19 mouse cellular contexts compared by ENCODE assay signal in the genomic region with DNA sequence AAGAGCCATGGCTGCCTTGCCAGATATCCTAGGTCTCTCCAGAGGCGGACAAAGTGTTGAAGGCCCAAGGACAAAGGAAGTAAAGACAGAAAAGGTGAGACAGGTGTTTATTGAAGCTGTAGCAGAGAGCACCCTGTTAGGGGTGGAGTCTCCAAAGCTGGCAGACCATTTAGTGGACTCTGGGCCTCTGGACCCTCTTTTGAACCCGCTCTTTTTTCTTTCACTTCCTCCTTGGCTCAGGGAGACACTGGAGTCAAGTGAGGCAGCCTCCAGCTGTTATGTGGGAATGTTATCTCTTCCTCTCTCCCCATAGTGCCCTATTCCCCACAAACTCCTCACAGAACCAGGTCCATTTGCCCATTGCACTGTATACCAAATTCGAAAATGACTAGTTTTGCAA. TPM values are rescaled to one million over a fixed set of nuclear protein-coding genes. Genes with fewer than 3 reads are reported as not detected.
DNase-seq lines count a peak whose midpoint lies in the region; ATAC-seq and TF ChIP-seq lines count a peak whose summit lies in the region.
"Had no signal": no experiment of that assay in that cellular context is flagged by ENCODE, and none has a peak within 500 bp of the region (broad histone marks: within the 10 kb centered on the region; RNA-seq: fewer than 3 reads in every experiment).

No protein-coding gene starts in this region.

- no peak overlapping the region for H3K4me2 ChIP-seq in lung, embryonic 14.5 days
- H3K4me2 ChIP-seq in heart, embryonic 16.5 days (ENCODE audit: low read depth, low read length): no peak overlapping the region
- H3K4me2 ChIP-seq in intestine, embryonic 16.5 days (ENCODE audit: low read depth, low read length): no peak overlapping the region
- H3K4me2 ChIP-seq: embryonic facial prominence, embryonic 15.5 days; limb, embryonic 12.5 days; midbrain, embryonic 12.5 days had no signal

- 56% methylated on average over 3 of the region's 3 CpGs for WGBS in kidney, adult 2 months
- WGBS in lung, embryonic 14.5 days: 69% methylated on average over 3 of the region's 3 CpGs
- 67% methylated on average over 3 of the region's 3 CpGs for WGBS in heart, embryonic 16.5 days
- 72% methylated on average over 3 of the region's 3 CpGs for WGBS in intestine, embryonic 16.5 days

- no peaks in the 10 kb centered on the region for H3K27me3 ChIP-seq in kidney, adult 2 months (replicated peaks; ENCODE audit: control insufficient read depth, insufficient read depth, low read length)
- no peaks in the 10 kb centered on the region for H3K27me3 ChIP-seq in lung, embryonic 14.5 days (ENCODE audit: insufficient read depth, low read length)
- H3K27me3 ChIP-seq in heart, embryonic 16.5 days (ENCODE audit: control insufficient read depth, insufficient read depth, low read length): no peaks in the 10 kb centered on the region
- no peaks in the 10 kb centered on the region for H3K27me3 ChIP-seq in intestine, embryonic 16.5 days (replicated peaks; ENCODE audit: control insufficient read depth, insufficient read depth, low read length)
- H3K27me3 ChIP-seq: embryonic facial prominence, embryonic 15.5 days; limb, embryonic 12.5 days; midbrain, embryonic 12.5 days had no signal

- TF ChIP-seq POLR2A in kidney, adult 2 months (IDR thresholded peaks at IDR 0.05; ENCODE audit: low read depth, low read length): no peak

- no peak for TF ChIP-seq CTCF in kidney, adult 2 months (conservative IDR thresholded peaks at IDR 0.05; ENCODE audit: insufficient read depth, insufficient read length, low read depth, low read length)
- no peak for TF ChIP-seq CTCF in lung, embryonic 14.5 days (IDR thresholded peaks at IDR 0.05; ENCODE audit: low read depth)

- H3K27ac ChIP-seq in kidney, adult 2 months (ENCODE audit: insufficient read depth, low read depth, low read length): peak overlapping the region; percentile 83
- H3K27ac ChIP-seq in lung, embryonic 14.5 days (ENCODE audit: low read depth): peak overlapping the region; percentile 21; the same call in 1 of the 2 replicates
- H3K27ac ChIP-seq in heart, embryonic 16.5 days (ENCODE audit: low read length): peak overlapping the region; percentile 53
- peak overlapping the region; percentile 34; the same call in 1 of the 2 replicates for H3K27ac ChIP-seq in intestine, embryonic 16.5 days (ENCODE audit: low read length)
- H3K27ac ChIP-seq: embryonic facial prominence, embryonic 15.5 days; hindbrain, postnatal 0 days; layer of hippocampus, adult 2 months; limb, embryonic 12.5 days; midbrain, embryonic 12.5 days had no signal

- no peak overlapping the region for H3K9ac ChIP-seq in lung, embryonic 14.5 days
- no peak overlapping the region for H3K9ac ChIP-seq in heart, embryonic 16.5 days (ENCODE audit: low read length)
- no peak overlapping the region for H3K9ac ChIP-seq in intestine, embryonic 16.5 days (ENCODE audit: low read depth, low read length)
- H3K9ac ChIP-seq: embryonic facial prominence, embryonic 15.5 days; limb, embryonic 12.5 days; midbrain, embryonic 12.5 days had no signal

- H3K9me3 ChIP-seq in lung, embryonic 14.5 days (ENCODE audit: low read depth, low read length): no peaks in the 10 kb centered on the region
- H3K9me3 ChIP-seq in heart, embryonic 16.5 days (replicated peaks; ENCODE audit: control insufficient read depth, low read length): no peaks in the 10 kb centered on the region
- H3K9me3 ChIP-seq in intestine, embryonic 16.5 days (ENCODE audit: control insufficient read depth, low read length): no peaks in the 10 kb centered on the region
- H3K9me3 ChIP-seq: embryonic facial prominence, embryonic 15.5 days; limb, embryonic 12.5 days; midbrain, embryonic 12.5 days had no signal

- no peak for ATAC-seq in lung, embryonic 14.5 days (ENCODE audit: insufficient read depth)
- ATAC-seq in heart, embryonic 16.5 days (replicated peaks; ENCODE audit: extremely low read depth, insufficient read depth, low FRiP score): no peak
- ATAC-seq in intestine, embryonic 16.5 days: peak; percentile 36; the same call in 1 of the 2 replicates
- ATAC-seq: CD4-positive, CD25-positive, alpha-beta regulatory T cell, adult 4 months; hindbrain, postnatal 0 days had no signal

- no peak for DNase-seq in kidney, adult 2 months
- DNase-seq in kidney, postnatal 14 days: no peak
- DNase-seq in lung, embryonic 14.5 days: no peak
- no peak for DNase-seq in lung, adult 18-20 months
- no peak for DNase-seq in thymus, postnatal 14 days
- no peak for DNase-seq in urinary bladder, adult 18-20 months (ENCODE audit: low spot score in 2 of 2)
- DNase-seq: cerebellum, adult 9-11 months; retina, postnatal 1 day; thymus, postnatal 36 days had no signal

- H3K36me3 ChIP-seq in kidney, adult 2 months (ENCODE audit: control insufficient read depth, insufficient read depth, low read length): no peaks in the 10 kb centered on the region
- no peaks in the 10 kb centered on the region for H3K36me3 ChIP-seq in lung, embryonic 14.5 days (ENCODE audit: insufficient read depth)
- no peaks in the 10 kb centered on the region for H3K36me3 ChIP-seq in heart, embryonic 16.5 days (ENCODE audit: control insufficient read depth, insufficient read depth)
- no peaks in the 10 kb centered on the region for H3K36me3 ChIP-seq in intestine, embryonic 16.5 days (ENCODE audit: control insufficient read depth, insufficient read depth, low read length)
- H3K36me3 ChIP-seq: embryonic facial prominence, embryonic 15.5 days; limb, embryonic 12.5 days; midbrain, embryonic 12.5 days had no signal

- no peak overlapping the region for H3K4me3 ChIP-seq in kidney, adult 2 months (ENCODE audit: insufficient read depth, low read depth, low read length)
- no peak overlapping the region for H3K4me3 ChIP-seq in lung, embryonic 14.5 days (ENCODE audit: low read depth, low read length)
- H3K4me3 ChIP-seq in heart, embryonic 16.5 days (ENCODE audit: low read length): no peak overlapping the region
- no peak overlapping the region for H3K4me3 ChIP-seq in intestine, embryonic 16.5 days (ENCODE audit: low read length)
- H3K4me3 ChIP-seq: embryonic facial prominence, embryonic 15.5 days; layer of hippocampus, adult 2 months; limb, embryonic 12.5 days; midbrain, embryonic 12.5 days; myocyte had no signal

- peaks cover 19% of the 10 kb centered on the region for H3K4me1 ChIP-seq in kidney, adult 2 months (ENCODE audit: control insufficient read depth, insufficient read depth, low read length)
- peaks cover 25% of the 10 kb centered on the region for H3K4me1 ChIP-seq in lung, embryonic 14.5 days (ENCODE audit: insufficient read depth)
- H3K4me1 ChIP-seq in heart, embryonic 16.5 days (ENCODE audit: control insufficient read depth, insufficient read depth, low read length): peaks cover 13% of the 10 kb centered on the region
- H3K4me1 ChIP-seq in intestine, embryonic 16.5 days (ENCODE audit: control insufficient read depth, insufficient read depth, low read length): peaks cover 23% of the 10 kb centered on the region; the same call in 1 of the 2 replicates

RNA-seq across cellular contexts. Expression of a gene that starts 9.0 kb away (rescaled TPM):
- 36.1 and 39.0 TPM in 2 replicates for polyA plus RNA-seq in kidney, adult 2 months (2012; rRNA removed)
- 0.13 TPM in 1 of 2 replicates, not detected in the other for polyA plus RNA-seq in lung, embryonic 14.5 days (2014; fragmentation: Nextera tagmentation; extraction: Ambion mirVana)
- polyA plus RNA-seq in heart, embryonic 16.5 days (2015; fragmentation: Nextera tagmentation; extraction: Ambion mirVana): 0.21 and 2.7 TPM in 2 replicates
- polyA plus RNA-seq in intestine, embryonic 16.5 days (2015; fragmentation: Nextera tagmentation; extraction: Ambion mirVana): 2.7 and 6.9 TPM in 2 replicates
- polyA plus RNA-seq: forebrain, embryonic 11.5 days; hindbrain, postnatal 0 days; limb, embryonic 12.5 days; midbrain, embryonic 12.5 days; myocyte had no signal

RNA-seq across cellular contexts. Expression of a gene that starts 31.6 kb away (rescaled TPM):
- 26.1 and 27.8 TPM in 2 replicates for polyA plus RNA-seq in kidney, adult 2 months (2012; rRNA removed)
- 155 and 160 TPM in 2 replicates for polyA plus RNA-seq in lung, embryonic 14.5 days (2014; fragmentation: Nextera tagmentation; extraction: Ambion mirVana)
- 101 and 107 TPM in 2 replicates for polyA plus RNA-seq in heart, embryonic 16.5 days (2015; fragmentation: Nextera tagmentation; extraction: Ambion mirVana)
- polyA plus RNA-seq in intestine, embryonic 16.5 days (2015; fragmentation: Nextera tagmentation; extraction: Ambion mirVana): 113 and 119 TPM in 2 replicates

RNA-seq across cellular contexts. Expression of a gene that starts 46.2 kb away (rescaled TPM):
- polyA plus RNA-seq in kidney, adult 2 months (2012; rRNA removed): 28.6 and 30.5 TPM in 2 replicates
- 33.4 and 37.6 TPM in 2 replicates for polyA plus RNA-seq in lung, embryonic 14.5 days (2014; fragmentation: Nextera tagmentation; extraction: Ambion mirVana)
- 6.9 and 10.0 TPM in 2 replicates for polyA plus RNA-seq in heart, embryonic 16.5 days (2015; fragmentation: Nextera tagmentation; extraction: Ambion mirVana)
- polyA plus RNA-seq in intestine, embryonic 16.5 days (2015; fragmentation: Nextera tagmentation; extraction: Ambion mirVana): 4.7 and 5.4 TPM in 2 replicates

Comparison
In these comparisons a context has a peak if more than half of its experiments do, and no peak if none do; other contexts are left out.
1. H3K27ac ChIP-seq: peak in every context shown above with its lines; median percentile 83 in kidney, adult 2 months; 53 in heart, embryonic 16.5 days; 34 in intestine, embryonic 16.5 days; 21 in lung, embryonic 14.5 days.